Mouse (Mus musculus): ENCODE data around the gene Phf23.
"Not testable (repeated sequence)": the region's sequence is repeated elsewhere in the genome, so short reads cannot be mapped to it uniquely, and the experiment has no call there.

The Phf23 gene

GRCm38 (mm10) chr11:69999666-70000065 lies 4.1 kb downstream of the Phf23 start:
- no peak for DNase-seq (ENCODE audit: low spot score in 2 of 2)

- DNase-seq (ENCODE audit: low spot score in 2 of 2) = peak; percentile 94 to 98
Observed at GRCm38 (mm10) chr11:70000396-70000898, 4.9 kb downstream of the Phf23 start, which contains the start of gene Dvl2. TSS of gene Dvl2 (plus strand) at chr11:70000595.

GRCm38 (mm10) chr11:70001159-70001558 lies 5.6 kb downstream of the Phf23 start:
- DNase-seq (ENCODE audit: low spot score in 2 of 2) = no peak

- DNase-seq (ENCODE audit: low spot score in 2 of 2) = no peak
Observed at GRCm38 (mm10) chr11:70001865-70002264, 6.3 kb downstream of the Phf23 start.

GRCm38 (mm10) chr11:70002471-70002870 lies 6.9 kb downstream of the Phf23 start:
- DNase-seq (ENCODE audit: low spot score in 2 of 2) = no peak

GRCm38 (mm10) chr11:70005521-70005920 lies 9.9 kb downstream of the Phf23 start:
- DNase-seq (ENCODE audit: low spot score in 2 of 2) = no peak

GRCm38 (mm10) chr11:70010033-70010432 lies 14.5 kb downstream of the Phf23 start:
- DNase-seq (ENCODE audit: low spot score in 2 of 2) = no peak

- no peak for DNase-seq (ENCODE audit: low spot score in 2 of 2)
Observed at GRCm38 (mm10) chr11:70010548-70010947, 15.0 kb downstream of the Phf23 start.

GRCm38 (mm10) chr11:70010961-70011360 lies 15.4 kb downstream of the Phf23 start:
- DNase-seq (ENCODE audit: low spot score in 2 of 2) = no peak

- DNase-seq (ENCODE audit: low spot score in 2 of 2) = no peak
Observed at GRCm38 (mm10) chr11:70012931-70013330, 17.4 kb downstream of the Phf23 start.

- DNase-seq (ENCODE audit: low spot score in 2 of 2) = no peak
Observed at GRCm38 (mm10) chr11:70013408-70013807, 17.8 kb downstream of the Phf23 start.

- no peak for DNase-seq (ENCODE audit: low spot score in 2 of 2)
Observed at GRCm38 (mm10) chr11:70014051-70014450, 18.5 kb downstream of the Phf23 start.

- DNase-seq (ENCODE audit: low spot score in 2 of 2) = peak; percentile 90 to 92
Observed at GRCm38 (mm10) chr11:70014880-70015558, 19.4 kb downstream of the Phf23 start, which contains the start of gene Acadvl. TSS of gene Acadvl (minus strand) at chr11:70015411.

GRCm38 (mm10) chr11:70015677-70016076 lies 20.1 kb downstream of the Phf23 start:
- no peak for DNase-seq (ENCODE audit: low spot score in 2 of 2)

GRCm38 (mm10) chr11:70016177-70016576 lies 20.6 kb downstream of the Phf23 start:
- DNase-seq (ENCODE audit: low spot score in 2 of 2) = not testable (repeated sequence)

- no peak for DNase-seq (ENCODE audit: low spot score in 2 of 2)
Observed at GRCm38 (mm10) chr11:70016669-70017068, 21.1 kb downstream of the Phf23 start, which contains the start of gene Dlg4. TSS of gene Dlg4 (plus strand) at chr11:70016942.

- DNase-seq (ENCODE audit: low spot score in 2 of 2) = no peak
Observed at GRCm38 (mm10) chr11:70017199-70017767, 21.7 kb downstream of the Phf23 start.

GRCm38 (mm10) chr11:70018131-70018990 lies 22.8 kb downstream of the Phf23 start:
- peak; percentile 89 to 92 for DNase-seq (ENCODE audit: low spot score in 2 of 2)

GRCm38 (mm10) chr11:70019495-70020021 lies 24.0 kb downstream of the Phf23 start:
- no peak for DNase-seq (ENCODE audit: low spot score in 2 of 2)

GRCm38 (mm10) chr11:70020022-70020631 lies 24.6 kb downstream of the Phf23 start:
- DNase-seq (ENCODE audit: low spot score in 2 of 2) = peak; percentile 71 to 76

- DNase-seq (ENCODE audit: low spot score in 2 of 2) = peak; percentile 83 to 90
Observed at GRCm38 (mm10) chr11:70020731-70021263, 25.2 kb downstream of the Phf23 start.
